Mouse (Mus musculus): ENCODE data around the gene Muc1.

- TF ChIP-seq CTCF (IDR thresholded peaks at IDR 0.05; ENCODE audit: control insufficient read depth, insufficient read depth, low read length) (no peak), POLR2A (IDR thresholded peaks at IDR 0.05; ENCODE audit: borderline replicate concordance, control insufficient read depth, low read depth, low read length) (no peak)
Observed at GRCm38 (mm10) chr3:89226361-89226760, 2.5 kb upstream of the Muc1 start.
